Mouse (Mus musculus) forebrain, embryonic 13.5 days (tissue): Measurements from ENCODE around the gene Tmem50b. TPM values are rescaled to one million over a fixed set of nuclear protein-coding genes. Genes with fewer than 3 reads are reported as not detected.
A peak's percentile ranks its signal among the peaks of the same experiment; 100 is the strongest.

Experiments used
- ATAC-seq: fragments of 200-750 bp; cut with Nextera tagmentation; 2 replicates; pipeline ENCODE4 v1.8.0; 2017
- H3K27ac ChIP-seq: fragments of 300-500 bp; sonication (generic); 2 replicates; pipeline ENCODE4 v1.5.1; 2015; ENCODE audit warnings: inconsistent platforms, mild to moderate bottlenecking, moderate library complexity
- H3K27me3 ChIP-seq: fragments of 300-500 bp; sonication (generic); 2 replicates; pipeline ENCODE4 v1.6.1; 2015; ENCODE audit warnings: mild to moderate bottlenecking, inconsistent platforms
- H3K36me3 ChIP-seq: fragments of 300-500 bp; sonication (generic); 2 replicates; pipeline ENCODE4 v1.6.1; 2015; ENCODE audit warnings: mild to moderate bottlenecking, inconsistent platforms; ENCODE audit not compliant: poor library complexity, severe bottlenecking
- H3K4me1 ChIP-seq: fragments of 300-500 bp; sonication (generic); 2 replicates; pipeline ENCODE4 v1.6.1; 2015; ENCODE audit warnings: inconsistent platforms
- H3K4me2 ChIP-seq: fragments of 300-500 bp; sonication (generic); 2 replicates; pipeline ENCODE4 v1.6.1; 2015; ENCODE audit warnings: inconsistent platforms, mild to moderate bottlenecking, moderate library complexity
- H3K4me3 ChIP-seq: fragments of 300-500 bp; sonication (generic); 2 replicates; pipeline ENCODE4 v1.5.1; 2015; ENCODE audit warnings: mild to moderate bottlenecking, inconsistent platforms
- H3K9ac ChIP-seq: fragments of 300-500 bp; sonication (generic); 2 replicates; pipeline ENCODE4 v1.6.1; 2015; ENCODE audit warnings: mild to moderate bottlenecking, inconsistent platforms
- H3K9me3 ChIP-seq: fragments of 300-500 bp; sonication (generic); replicated peaks from 2 replicates; pipeline ENCODE4 v1.6.1; 2016; ENCODE audit warnings: inconsistent platforms
- WGBS: fragments of 180-500 bp; shearing (Covaris S2); methylation state at CpG from one replicate; pipeline ENCODE4 v1.1.7; 2015; 5-methylcytosine and 5-hydroxymethylcytosine counted together
- polyA plus RNA-seq: library from polyadenylated mRNA; unstranded; fragments of >200 nt; fragmentation: Nextera tagmentation; extraction: Ambion mirVana; gene quantifications from 2 replicates; pipeline ENCODE4 v1.2.1, GENCODE M21; 2015

Gene Tmem50b
- polyA plus RNA-seq, 1 experiment from 2014 or later = 55.6 TPM

GRCm38 (mm10) chr16:91546391-91546835 lies 51.2 kb downstream of the Tmem50b start:
- peak; percentile 46 for ATAC-seq
- no peak overlapping the region for H3K27ac ChIP-seq
- H3K4me3 ChIP-seq = peak overlapping the region; percentile 73
- 17% methylated on average over 14 of the region's 14 CpGs for WGBS
- peak overlapping the region; percentile 82; the same call in 1 of the 2 replicates for H3K9ac ChIP-seq
- H3K36me3 ChIP-seq = no peaks in the 10 kb centered on the region
- no peaks in the 10 kb centered on the region for H3K9me3 ChIP-seq
- H3K27me3 ChIP-seq = no peaks in the 10 kb centered on the region
- peak overlapping the region; percentile 72 for H3K4me2 ChIP-seq
- H3K4me1 ChIP-seq = peaks cover 32% of the 10 kb centered on the region

GRCm38 (mm10) chr16:91545597-91546281 lies 51.9 kb downstream of the Tmem50b start:
- no peak for ATAC-seq
- 74% methylated on average over 10 of the region's 10 CpGs for whole genome bisulfite sequencing
- H3K4me2 ChIP-seq = no peak overlapping the region

GRCm38 (mm10) chr16:91543619-91544018 lies 54.0 kb downstream of the Tmem50b start:
- peaks cover 22% of the 10 kb centered on the region for H3K4me1 ChIP-seq
- H3K4me3 ChIP-seq = no peak overlapping the region
- WGBS = 95% methylated on average over 1 of the region's 1 CpGs
- no peak for ATAC-seq
- no peak overlapping the region for H3K4me2 ChIP-seq
- no peaks in the 10 kb centered on the region for H3K27me3 ChIP-seq
- no peaks in the 10 kb centered on the region for H3K9me3 ChIP-seq
- no peaks in the 10 kb centered on the region for H3K36me3 ChIP-seq
- no peak overlapping the region for H3K9ac ChIP-seq
- no peak overlapping the region for H3K27ac ChIP-seq

More at GRCm38 (mm10) chr16:91545597-91546281, 51.9 kb downstream of the Tmem50b start:
- H3K4me3 ChIP-seq = no peak overlapping the region
- peaks cover 34% of the 10 kb centered on the region for H3K4me1 ChIP-seq
- H3K9me3 ChIP-seq = no peaks in the 10 kb centered on the region
- H3K9ac ChIP-seq = no peak overlapping the region
- no peak overlapping the region for H3K27ac ChIP-seq
- H3K27me3 ChIP-seq = no peaks in the 10 kb centered on the region
- H3K36me3 ChIP-seq = no peaks in the 10 kb centered on the region

- 28% methylated on average over 10 of the region's 10 CpGs for WGBS
- Histone ChIP-seq H3K4me2 (peak overlapping the region; percentile 44), H3K27me3 (no peaks in the 10 kb centered on the region), H3K4me1 (peaks cover 10% of the 10 kb centered on the region), H3K27ac (peak overlapping the region; percentile 55; the same call in 1 of the 2 replicates), H3K4me3 (no peak overlapping the region), H3K9ac (peak overlapping the region; percentile 46), H3K9me3 (no peaks in the 10 kb centered on the region), H3K36me3 (no peaks in the 10 kb centered on the region)
- ATAC-seq = peak; percentile 76
These were observed 56.0 kb downstream of the Tmem50b start for GRCm38 (mm10) chr16:91541573-91542081.

GRCm38 (mm10) chr16:91538513-91538912 lies 59.1 kb downstream of the Tmem50b start:
- H3K27ac ChIP-seq = no peak overlapping the region
- ATAC-seq = no peak
- H3K36me3 ChIP-seq = no peaks in the 10 kb centered on the region
- no peaks in the 10 kb centered on the region for H3K27me3 ChIP-seq
- WGBS = 78% methylated on average over 9 of the region's 9 CpGs
- H3K4me1 ChIP-seq = peaks cover 10% of the 10 kb centered on the region
- H3K9me3 ChIP-seq = no peaks in the 10 kb centered on the region
- no peak overlapping the region for H3K4me2 ChIP-seq
- H3K4me3 ChIP-seq = no peak overlapping the region
- H3K9ac ChIP-seq = no peak overlapping the region

- Histone ChIP-seq H3K9me3 (no peaks in the 10 kb centered on the region), H3K4me1 (peaks cover 10% of the 10 kb centered on the region), H3K9ac (no peak overlapping the region), H3K4me3 (no peak overlapping the region), H3K27ac (no peak overlapping the region), H3K27me3 (no peaks in the 10 kb centered on the region), H3K36me3 (no peaks in the 10 kb centered on the region), H3K4me2 (no peak overlapping the region)
- WGBS = 85% methylated on average over 6 of the region's 6 CpGs
- no peak for ATAC-seq
These were observed 59.5 kb downstream of the Tmem50b start for GRCm38 (mm10) chr16:91538051-91538450.

- peaks cover 9% of the 10 kb centered on the region for H3K4me1 ChIP-seq
- WGBS = 75% methylated on average over 3 of the region's 3 CpGs
- no peaks in the 10 kb centered on the region for H3K27me3 ChIP-seq
- H3K36me3 ChIP-seq = no peaks in the 10 kb centered on the region
- H3K9me3 ChIP-seq = no peaks in the 10 kb centered on the region
- H3K9ac ChIP-seq = no peak overlapping the region
- no peak overlapping the region for H3K4me2 ChIP-seq
- H3K27ac ChIP-seq = no peak overlapping the region
- no peak for ATAC-seq
- H3K4me3 ChIP-seq = no peak overlapping the region
These were observed 60.5 kb downstream of the Tmem50b start for GRCm38 (mm10) chr16:91537065-91537464.

- no peak for ATAC-seq
- H3K9ac ChIP-seq = no peak overlapping the region
- no peak overlapping the region for H3K27ac ChIP-seq
- no peak overlapping the region for H3K4me3 ChIP-seq
- H3K36me3 ChIP-seq = no peaks in the 10 kb centered on the region
- no peaks in the 10 kb centered on the region for H3K9me3 ChIP-seq
- H3K4me1 ChIP-seq = peaks cover 2% of the 10 kb centered on the region
- no peak overlapping the region for H3K4me2 ChIP-seq
- 90% methylated on average over 6 of the region's 6 CpGs for WGBS
- H3K27me3 ChIP-seq = no peaks in the 10 kb centered on the region
These were observed 61.2 kb downstream of the Tmem50b start for GRCm38 (mm10) chr16:91536372-91536771.

GRCm38 (mm10) chr16:91534888-91535287 lies 62.7 kb downstream of the Tmem50b start:
- WGBS = 81% methylated on average over 6 of the region's 6 CpGs
- no peak for ATAC-seq

GRCm38 (mm10) chr16:91534477-91534876 lies 63.1 kb downstream of the Tmem50b start:
- H3K4me1 ChIP-seq = no peaks in the 10 kb centered on the region

More at GRCm38 (mm10) chr16:91534888-91535287, 62.7 kb downstream of the Tmem50b start:
- H3K4me1 ChIP-seq = no peaks in the 10 kb centered on the region
- no peak overlapping the region for H3K4me2 ChIP-seq
- no peak overlapping the region for H3K4me3 ChIP-seq
- no peaks in the 10 kb centered on the region for H3K9me3 ChIP-seq
- no peak overlapping the region for H3K9ac ChIP-seq
- H3K27me3 ChIP-seq = no peaks in the 10 kb centered on the region
- H3K27ac ChIP-seq = no peak overlapping the region
- no peaks in the 10 kb centered on the region for H3K36me3 ChIP-seq

GRCm38 (mm10) chr16:91533097-91534001 lies 64.3 kb downstream of the Tmem50b start:
- Histone ChIP-seq H3K27ac (no peak overlapping the region), H3K27me3 (no peaks in the 10 kb centered on the region)
- 76% methylated on average over 23 of the region's 23 CpGs for WGBS

More at GRCm38 (mm10) chr16:91534477-91534876, 63.1 kb downstream of the Tmem50b start:
- no peak for ATAC-seq
- Histone ChIP-seq H3K27ac (no peak overlapping the region), H3K9me3 (no peaks in the 10 kb centered on the region), H3K27me3 (no peaks in the 10 kb centered on the region), H3K36me3 (no peaks in the 10 kb centered on the region), H3K4me2 (no peak overlapping the region), H3K9ac (no peak overlapping the region), H3K4me3 (no peak overlapping the region)
- 49% methylated on average over 13 of the region's 13 CpGs for WGBS

GRCm38 (mm10) chr16:91532429-91532828 lies 65.2 kb downstream of the Tmem50b start:
- Histone ChIP-seq H3K4me1 (no peaks in the 10 kb centered on the region), H3K4me3 (no peak overlapping the region), H3K9ac (no peak overlapping the region), H3K36me3 (no peaks in the 10 kb centered on the region), H3K9me3 (no peaks in the 10 kb centered on the region), H3K4me2 (no peak overlapping the region), H3K27me3 (no peaks in the 10 kb centered on the region), H3K27ac (no peak overlapping the region)
- WGBS = 57% methylated on average over 2 of the region's 2 CpGs
- ATAC-seq = no peak

More at GRCm38 (mm10) chr16:91533097-91534001, 64.3 kb downstream of the Tmem50b start:
- ATAC-seq = no peak
- Histone ChIP-seq H3K4me3 (no peak overlapping the region), H3K9ac (no peak overlapping the region), H3K9me3 (no peaks in the 10 kb centered on the region), H3K4me2 (no peak overlapping the region), H3K36me3 (no peaks in the 10 kb centered on the region), H3K4me1 (no peaks in the 10 kb centered on the region)
